Comparison of ENCODE assay signal across 12 mouse cellular contexts in the genomic region with DNA sequence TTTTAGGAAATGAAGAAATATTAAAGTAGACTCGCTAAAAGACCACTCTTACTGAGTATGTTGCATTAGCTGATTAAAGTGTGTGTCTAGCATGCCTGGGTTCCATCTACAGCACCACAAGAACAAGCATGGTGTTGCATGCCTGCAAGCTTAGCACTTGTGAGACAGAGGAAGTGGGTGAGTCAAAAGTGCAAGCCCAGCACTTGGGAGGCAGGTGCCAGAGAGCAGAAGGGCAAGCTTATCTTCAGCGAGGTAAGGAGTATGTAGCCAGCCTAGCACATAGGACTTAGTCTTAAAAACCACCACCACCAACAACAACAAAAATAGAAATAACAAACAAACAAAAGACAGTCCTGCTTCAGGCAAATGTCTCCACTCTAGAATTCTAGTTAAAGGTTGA.
A peak's percentile ranks its signal among the peaks of the same experiment; 100 is the strongest.
DNase-seq lines count a peak whose midpoint lies in the region; ATAC-seq and TF ChIP-seq lines count a peak whose summit lies in the region.
"Had no signal": no experiment of that assay in that cellular context is flagged by ENCODE, and none has a peak within 500 bp of the region (broad histone marks: within the 10 kb centered on the region; RNA-seq: fewer than 3 reads in every experiment).

No protein-coding gene starts in this region.

- H3K4me1 ChIP-seq in heart, embryonic 16.5 days (ENCODE audit: control insufficient read depth, insufficient read depth, low read length) = peaks cover 6% of the 10 kb centered on the region
- H3K4me1 ChIP-seq in heart, embryonic 10.5 days = peaks cover 8% of the 10 kb centered on the region; the same call in 1 of the 2 replicates
- peaks cover 9% of the 10 kb centered on the region for H3K4me1 ChIP-seq in bone marrow macrophage, adult 2 months (ENCODE audit: control insufficient read depth, insufficient read depth, low read length)
- no peaks in the 10 kb centered on the region for H3K4me1 ChIP-seq in liver, postnatal 0 days (ENCODE audit: insufficient read depth)

- 45% methylated on average over 2 of the region's 2 CpGs for WGBS in heart, embryonic 16.5 days
- 50% methylated on average over 2 of the region's 2 CpGs for WGBS in heart, embryonic 10.5 days
- 40% methylated on average over 2 of the region's 2 CpGs for WGBS in liver, postnatal 0 days (ENCODE audit: insufficient replicate concordance)

- no peaks in the 10 kb centered on the region for H3K9me3 ChIP-seq in heart, embryonic 16.5 days (replicated peaks; ENCODE audit: control insufficient read depth, low read length)
- H3K9me3 ChIP-seq in heart, embryonic 10.5 days = no peaks in the 10 kb centered on the region
- H3K9me3 ChIP-seq in liver, postnatal 0 days (ENCODE audit: low read length) = no peaks in the 10 kb centered on the region
- H3K9me3 ChIP-seq: embryonic facial prominence, embryonic 15.5 days had no signal

- H3K27ac ChIP-seq in heart, embryonic 16.5 days (ENCODE audit: low read length) = peak overlapping the region; percentile 8; the same call in 1 of the 2 replicates
- H3K27ac ChIP-seq in heart, embryonic 10.5 days = no peak overlapping the region; the same call in 1 of the 2 replicates
- H3K27ac ChIP-seq in bone marrow macrophage, adult 2 months (ENCODE audit: insufficient read depth, low read depth, low read length) = peak overlapping the region; percentile 16; the same call in 1 of the 2 replicates
- no peak overlapping the region for H3K27ac ChIP-seq in liver, postnatal 0 days (ENCODE audit: low read depth)
- H3K27ac ChIP-seq: embryonic facial prominence, embryonic 15.5 days; layer of hippocampus, adult 2 months had no signal

- peak overlapping the region; percentile 46; the same call in 1 of the 2 replicates for H3K4me2 ChIP-seq in heart, embryonic 16.5 days (ENCODE audit: low read depth, low read length)
- peak overlapping the region; percentile 48 for H3K4me2 ChIP-seq in liver, postnatal 0 days (ENCODE audit: low read depth, low read length)
- H3K4me2 ChIP-seq: embryonic facial prominence, embryonic 15.5 days; lung, embryonic 14.5 days had no signal

- no peak for TF ChIP-seq POLR2A in bone marrow macrophage, adult 2 months (IDR thresholded peaks at IDR 0.05; ENCODE audit: borderline replicate concordance, low read depth, low read length)

- H3K9ac ChIP-seq in heart, embryonic 16.5 days (ENCODE audit: low read length) = no peak overlapping the region
- no peak overlapping the region for H3K9ac ChIP-seq in liver, postnatal 0 days (replicated peaks)
- H3K9ac ChIP-seq: embryonic facial prominence, embryonic 15.5 days; lung, embryonic 14.5 days had no signal

- no peak for TF ChIP-seq EP300 in liver, postnatal 0 days (IDR thresholded peaks at IDR 0.05; ENCODE audit: low read depth)

- TF ChIP-seq CTCF in bone marrow macrophage, adult 2 months (IDR thresholded peaks at IDR 0.05; ENCODE audit: low read depth, low read length) = no peak
- no peak for TF ChIP-seq CTCF in liver, postnatal 0 days (IDR thresholded peaks at IDR 0.05; ENCODE audit: low read depth)

- intact Hi-C loops in left cerebral cortex, postnatal 14 days (cut with DNase I) = no loop called here

- 0 out of 2 replicates have a peak, but pooled peaks cover 2% of the 10 kb centered on the region for H3K36me3 ChIP-seq in heart, embryonic 16.5 days (ENCODE audit: control insufficient read depth, insufficient read depth)
- H3K36me3 ChIP-seq in heart, embryonic 10.5 days = peaks cover 5% of the 10 kb centered on the region; the same call in 1 of the 2 replicates
- H3K36me3 ChIP-seq in liver, postnatal 0 days (replicated peaks; ENCODE audit: insufficient read depth, low read length) = peaks cover 10% of the 10 kb centered on the region; the same call in 1 of the 2 replicates
- H3K36me3 ChIP-seq: embryonic facial prominence, embryonic 15.5 days had no signal

- no peak overlapping the region for H3K4me3 ChIP-seq in heart, embryonic 16.5 days (ENCODE audit: low read length)
- H3K4me3 ChIP-seq in heart, embryonic 10.5 days = no peak overlapping the region
- H3K4me3 ChIP-seq in bone marrow macrophage, adult 2 months (ENCODE audit: insufficient read depth, low read length) = no peak overlapping the region
- H3K4me3 ChIP-seq in liver, postnatal 0 days (ENCODE audit: low read depth, low read length) = no peak overlapping the region
- H3K4me3 ChIP-seq: embryonic facial prominence, embryonic 15.5 days; layer of hippocampus, adult 2 months had no signal

- DNase-seq in heart, embryonic 10.5 days (ENCODE audit: low spot score) = no peak
- no peak for DNase-seq in liver, postnatal 0 days
- DNase-seq in thymus, postnatal 14 days = peak; percentile 52
- DNase-seq in left cerebral cortex, postnatal 14 days (ENCODE audit: low spot score in 2 of 2) = no peak
- no peak for DNase-seq in Muller cell, postnatal 12 days (ENCODE audit: inconsistent ontology term)
- DNase-seq: cerebellum, adult 8-10 months had no signal

- H3K27me3 ChIP-seq in heart, embryonic 16.5 days (ENCODE audit: control insufficient read depth, insufficient read depth, low read length) = no peaks in the 10 kb centered on the region
- H3K27me3 ChIP-seq in heart, embryonic 10.5 days (ENCODE audit: insufficient read depth, poor library complexity, severe bottlenecking) = no peaks in the 10 kb centered on the region
- no peaks in the 10 kb centered on the region for H3K27me3 ChIP-seq in liver, postnatal 0 days (ENCODE audit: insufficient read depth, low read length)
- H3K27me3 ChIP-seq: embryonic facial prominence, embryonic 15.5 days had no signal

- peak; percentile 69 for ATAC-seq in heart, embryonic 16.5 days (replicated peaks; ENCODE audit: extremely low read depth, insufficient read depth, low FRiP score)
- ATAC-seq in liver, postnatal 0 days = no peak
- no peak for ATAC-seq in erythroblast, adult 5-6 weeks (replicated peaks; ENCODE audit: low FRiP score, poor library complexity, severe bottlenecking)

Comparison
In these comparisons a context has a peak if more than half of its experiments do, and no peak if none do; other contexts are left out.
1. H3K27ac ChIP-seq: peak in heart, embryonic 16.5 days (single experiment) and bone marrow macrophage, adult 2 months (single experiment); none in heart, embryonic 10.5 days (single experiment) and liver, postnatal 0 days (single experiment).